Mouse (Mus musculus): ENCODE results near the gene Iah1. TPM values are rescaled to one million over a fixed set of nuclear protein-coding genes. Genes with fewer than 3 reads are reported as not detected.

Gene Iah1
- total RNA-seq (2014; rRNA removed) (33.1 and 33.2 TPM in 2 replicates), polyA plus RNA-seq (2015; fragmentation: Nextera tagmentation; extraction: Ambion mirVana) (31.2 and 37.0 TPM in 2 replicates)

DNA sequence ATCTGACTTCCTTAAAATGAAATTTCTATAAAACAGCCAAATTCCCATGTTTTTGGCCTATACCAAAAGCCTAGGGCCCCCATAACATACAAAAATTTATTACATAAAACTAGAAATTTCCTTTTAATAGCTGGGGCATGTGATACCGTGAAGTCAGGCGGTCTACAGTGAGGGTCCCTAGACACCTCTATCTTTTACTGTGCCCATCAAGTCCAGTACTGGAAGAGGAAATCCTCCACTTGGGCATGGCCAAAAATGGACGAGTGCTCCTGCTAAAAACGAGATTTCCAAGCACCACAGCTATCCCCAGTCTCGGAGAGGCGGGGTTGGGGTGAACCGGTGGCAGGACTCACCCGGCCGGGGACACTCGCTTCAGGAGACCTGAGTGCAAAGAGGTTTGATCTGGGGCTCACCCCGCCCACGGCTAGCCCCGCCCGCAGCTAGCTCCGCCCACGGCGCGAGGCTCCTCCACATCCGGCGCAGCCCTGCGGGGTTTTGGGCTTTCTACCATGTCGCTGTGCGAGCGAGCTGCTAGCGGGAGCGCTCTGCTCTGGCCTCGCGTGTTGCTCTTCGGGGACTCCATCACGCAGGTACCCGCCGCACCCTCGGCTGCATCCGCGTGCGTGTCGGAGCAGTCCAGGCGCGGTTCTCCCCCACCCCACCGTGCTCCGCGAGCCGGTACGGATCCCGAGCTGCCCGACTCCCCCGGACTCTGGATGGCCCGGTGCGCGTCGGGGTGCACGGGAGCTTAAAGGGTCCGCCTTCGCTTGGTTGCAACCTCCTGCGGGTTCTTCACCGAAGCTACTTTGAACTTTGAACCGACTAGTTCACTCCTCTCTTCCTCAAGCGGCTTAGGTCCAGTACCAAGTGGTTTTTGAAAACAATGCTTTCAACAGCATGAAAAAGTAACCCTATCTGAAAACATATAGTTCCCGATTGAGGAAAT is at the start of gene Iah1:
TSS of gene Iah1 (plus strand) at position 467 of the 946 bp plus-strand sequence.
- DNase-seq (ENCODE audit: low spot score), result peak; percentile 83
- H3K4me1 ChIP-seq (ENCODE audit: insufficient read depth, low read length), result no peaks in the 10 kb centered on the region
- peak within 1 kb of the TSS; percentile 37; the same call in 1 of the 2 replicates for H3K27ac ChIP-seq
- H3K36me3 ChIP-seq (ENCODE audit: insufficient read depth, low read length), result peaks cover 24% of the 10 kb centered on the region
- H3K9me3 ChIP-seq (ENCODE audit: low read length), result no peaks in the 10 kb centered on the region
- peak; percentile 88 for ATAC-seq
- H3K9ac ChIP-seq (replicated peaks; ENCODE audit: low read length), result peak within 1 kb of the TSS; percentile 53
- 2% methylated on average over 56 of the region's 59 CpGs for WGBS
- no peaks in the 10 kb centered on the region for H3K27me3 ChIP-seq (ENCODE audit: insufficient read depth, low read length)
- H3K4me2 ChIP-seq (ENCODE audit: low read depth, low read length), result peak within 1 kb of the TSS; percentile 71
- TF ChIP-seq CTCF (IDR thresholded peaks at IDR 0.05; ENCODE audit: low read depth), result no peak
- peak within 1 kb of the TSS; percentile 58 for H3K4me3 ChIP-seq (ENCODE audit: low read length)

DNA sequence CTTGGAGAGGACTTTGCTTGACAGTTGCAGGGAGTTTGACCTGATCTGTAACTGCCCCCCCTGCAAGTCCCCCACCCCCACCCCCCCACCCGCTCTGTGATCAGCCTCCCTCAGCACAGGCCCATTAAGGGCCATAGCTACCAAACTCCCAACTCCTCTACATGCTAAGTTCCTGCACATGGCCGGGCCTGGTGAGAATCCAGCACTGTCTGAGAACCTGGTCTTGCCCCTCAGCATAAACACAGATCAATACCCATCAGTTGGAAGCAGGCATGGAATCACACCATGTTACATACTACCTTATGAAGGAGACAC is 49.4 kb upstream of the Iah1 start:
- Histone ChIP-seq H3K4me3 (ENCODE audit: low read length) (no peak overlapping the region), H3K9me3 (ENCODE audit: low read length) (no peaks in the 10 kb centered on the region), H3K36me3 (ENCODE audit: insufficient read depth, low read length) (peaks cover 38% of the 10 kb centered on the region), H3K9ac (replicated peaks; ENCODE audit: low read length) (no peak overlapping the region), H3K4me2 (ENCODE audit: low read depth, low read length) (no peak overlapping the region), H3K27me3 (ENCODE audit: insufficient read depth, low read length) (no peaks in the 10 kb centered on the region), H3K27ac (no peak overlapping the region), H3K4me1 (ENCODE audit: insufficient read depth, low read length) (no peaks in the 10 kb centered on the region)
- DNase-seq (ENCODE audit: low spot score), result no peak
- no peak; the same call in 1 of the 2 replicates for ATAC-seq
- 79% methylated on average over 2 of the region's 2 CpGs for WGBS
- TF ChIP-seq CTCF (IDR thresholded peaks at IDR 0.05; ENCODE audit: low read depth), result no peak

DNA sequence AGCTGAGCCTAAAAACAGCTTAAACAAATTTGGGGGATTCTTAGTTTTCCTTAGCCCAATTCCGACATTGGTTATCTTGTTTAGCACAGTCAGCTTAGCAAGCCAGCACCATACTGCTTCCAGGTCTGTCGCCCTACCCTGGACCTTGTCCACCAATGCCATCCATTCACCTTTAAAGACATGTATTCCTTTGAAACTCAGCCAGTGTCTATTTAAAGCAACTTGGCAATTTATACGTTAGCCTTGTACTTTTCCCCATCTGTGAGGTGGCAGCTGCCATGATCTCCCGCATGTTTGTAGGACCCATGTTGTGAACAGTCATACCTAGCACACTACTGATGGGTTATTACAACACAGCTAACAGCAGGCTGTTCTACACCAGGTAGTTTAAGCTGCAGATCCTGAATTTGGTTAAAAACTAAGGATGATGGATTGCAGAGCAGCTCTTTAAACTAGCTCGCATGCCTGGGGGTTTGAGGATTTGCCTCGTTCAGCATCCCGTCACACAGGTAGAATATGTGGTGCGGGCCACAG is 48.0 kb upstream of the Iah1 start:
- ATAC-seq, result no peak
- Histone ChIP-seq H3K4me3 (ENCODE audit: low read length) (no peak overlapping the region), H3K36me3 (ENCODE audit: insufficient read depth, low read length) (peaks cover 38% of the 10 kb centered on the region), H3K9me3 (ENCODE audit: low read length) (no peaks in the 10 kb centered on the region), H3K27ac (no peak overlapping the region), H3K9ac (replicated peaks; ENCODE audit: low read length) (no peak overlapping the region), H3K4me1 (ENCODE audit: insufficient read depth, low read length) (no peaks in the 10 kb centered on the region), H3K4me2 (ENCODE audit: low read depth, low read length) (no peak overlapping the region), H3K27me3 (ENCODE audit: insufficient read depth, low read length) (no peaks in the 10 kb centered on the region)
- no peak for TF ChIP-seq CTCF (IDR thresholded peaks at IDR 0.05; ENCODE audit: low read depth)
- 88% methylated on average over 8 of the region's 8 CpGs for WGBS
- DNase-seq (ENCODE audit: low spot score), result no peak

DNA sequence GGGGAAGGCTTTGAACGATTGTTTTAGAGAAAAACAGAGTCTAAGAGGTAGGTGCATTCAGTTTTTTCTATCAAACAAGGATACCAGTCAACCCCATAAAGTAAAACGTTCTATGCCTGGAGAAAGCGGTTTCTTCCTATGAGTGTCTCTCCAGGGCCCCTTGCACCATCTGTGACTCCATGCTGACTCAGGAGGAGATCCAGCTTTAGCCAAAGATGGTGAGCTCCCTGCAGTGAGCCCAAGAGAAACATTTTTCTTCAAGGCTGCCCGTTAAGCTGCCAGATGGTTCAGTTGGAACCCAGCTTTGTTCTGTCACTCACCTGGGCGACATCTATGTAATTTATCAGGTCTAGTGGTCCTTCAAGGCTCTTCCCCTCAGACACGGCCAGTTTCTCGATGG is 41.7 kb upstream of the Iah1 start:
- DNase-seq (ENCODE audit: low spot score), result no peak

DNA sequence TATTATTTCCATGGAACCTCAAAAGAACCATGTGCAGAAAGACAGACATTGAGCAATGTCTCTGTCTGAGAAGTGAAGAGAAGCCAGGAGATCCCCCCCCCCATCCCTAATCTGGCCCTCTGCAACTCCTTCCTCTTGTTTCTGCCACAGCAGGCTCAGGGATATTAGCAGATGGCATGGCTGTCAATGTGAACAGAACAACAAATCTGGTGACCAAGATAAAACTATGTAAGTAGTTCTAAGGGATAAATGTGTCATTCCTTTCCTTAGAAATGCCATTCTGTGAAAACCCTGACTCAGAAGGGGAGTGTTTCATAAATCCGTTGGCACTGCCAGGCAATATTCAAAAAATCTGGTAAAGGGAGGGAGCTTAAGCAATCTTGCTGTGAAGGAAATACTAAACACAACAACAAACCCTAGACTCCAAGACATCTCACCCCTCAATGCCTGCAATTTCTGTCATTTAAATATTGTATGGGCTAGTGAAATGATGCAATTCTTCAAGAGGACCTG is 38.8 kb upstream of the Iah1 start:
- ATAC-seq, result no peak
- H3K4me1 ChIP-seq (ENCODE audit: insufficient read depth, low read length), result no peaks in the 10 kb centered on the region

More for the DNA sequence above, 41.7 kb upstream of the Iah1 start:
- no peaks in the 10 kb centered on the region for H3K9me3 ChIP-seq (ENCODE audit: low read length)
- H3K27me3 ChIP-seq (ENCODE audit: insufficient read depth, low read length), result no peaks in the 10 kb centered on the region
- no peak overlapping the region for H3K9ac ChIP-seq (replicated peaks; ENCODE audit: low read length)
- H3K27ac ChIP-seq, result no peak overlapping the region
- 55% methylated on average over 7 of the region's 7 CpGs for WGBS
- H3K4me1 ChIP-seq (ENCODE audit: insufficient read depth, low read length), result no peaks in the 10 kb centered on the region
- ATAC-seq, result no peak
- no peak for TF ChIP-seq CTCF (IDR thresholded peaks at IDR 0.05; ENCODE audit: low read depth)
- no peak overlapping the region for H3K4me2 ChIP-seq (ENCODE audit: low read depth, low read length)
- peaks cover 21% of the 10 kb centered on the region for H3K36me3 ChIP-seq (ENCODE audit: insufficient read depth, low read length)
- no peak overlapping the region for H3K4me3 ChIP-seq (ENCODE audit: low read length)

DNA sequence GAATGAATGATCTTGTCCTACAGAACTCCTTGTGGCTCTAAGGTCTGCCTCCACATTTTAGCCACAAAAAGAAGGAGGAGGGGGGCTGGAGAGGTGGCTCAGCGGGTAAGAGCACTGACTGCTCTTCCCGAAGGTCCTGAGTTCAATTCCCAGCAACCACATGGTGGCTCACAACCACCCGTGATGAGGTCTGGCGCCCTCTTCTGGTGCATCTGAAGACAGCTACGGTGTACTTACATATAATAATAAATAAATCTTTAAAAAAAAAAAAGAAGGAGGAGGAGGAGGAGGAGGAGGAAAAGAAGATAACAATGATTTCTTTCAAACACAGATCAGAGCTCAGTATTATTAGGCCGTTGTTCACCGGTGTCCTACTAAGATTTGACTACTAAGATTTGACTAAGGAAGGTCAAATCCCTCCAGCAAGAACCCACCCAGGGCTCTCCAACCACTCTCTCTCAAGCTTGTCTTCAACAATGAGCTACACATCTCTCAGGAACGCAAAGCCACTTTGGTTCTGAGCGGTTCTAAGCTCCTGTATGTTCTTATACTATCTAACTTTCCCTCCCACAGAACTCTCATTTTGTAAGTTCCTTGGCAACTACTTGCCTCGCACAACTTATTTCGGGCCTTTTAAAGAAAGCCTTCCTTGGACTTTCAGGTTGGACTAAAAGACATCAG is 31.3 kb upstream of the Iah1 start, which contains the start of gene Cpsf3:
TSS of gene Cpsf3 (plus strand) at position 631 of the 681 bp plus-strand sequence.
- H3K27me3 ChIP-seq (ENCODE audit: insufficient read depth, low read length), result no peaks in the 10 kb centered on the region
- no peaks in the 10 kb centered on the region for H3K9me3 ChIP-seq (ENCODE audit: low read length)
- 59% methylated on average over 11 of the region's 11 CpGs for WGBS

More for the DNA sequence above, 38.8 kb upstream of the Iah1 start:
- Histone ChIP-seq H3K27ac (no peak overlapping the region), H3K9me3 (ENCODE audit: low read length) (no peaks in the 10 kb centered on the region), H3K27me3 (ENCODE audit: insufficient read depth, low read length) (no peaks in the 10 kb centered on the region), H3K4me3 (ENCODE audit: low read length) (no peak overlapping the region), H3K9ac (replicated peaks; ENCODE audit: low read length) (no peak overlapping the region), H3K36me3 (ENCODE audit: insufficient read depth, low read length) (no peaks in the 10 kb centered on the region), H3K4me2 (ENCODE audit: low read depth, low read length) (no peak overlapping the region)
- 78% methylated on average over 1 of the region's 1 CpGs for WGBS
- no peak for TF ChIP-seq CTCF (IDR thresholded peaks at IDR 0.05; ENCODE audit: low read depth)
- DNase-seq (ENCODE audit: low spot score), result no peak

More for the DNA sequence above, 31.3 kb upstream of the Iah1 start, which contains the start of gene Cpsf3:
- Histone ChIP-seq H3K4me2 (ENCODE audit: low read depth, low read length) (peak within 1 kb of the TSS; percentile 91), H3K36me3 (ENCODE audit: insufficient read depth, low read length) (no peaks in the 10 kb centered on the region), H3K4me3 (ENCODE audit: low read length) (peak within 1 kb of the TSS; percentile 85), H3K4me1 (ENCODE audit: insufficient read depth, low read length) (no peaks in the 10 kb centered on the region), H3K27ac (peak within 1 kb of the TSS; percentile 88), H3K9ac (replicated peaks; ENCODE audit: low read length) (peak within 1 kb of the TSS; percentile 77)
- ATAC-seq, result no peak
- TF ChIP-seq CTCF (IDR thresholded peaks at IDR 0.05; ENCODE audit: low read depth), result peak; percentile 31
- DNase-seq (ENCODE audit: low spot score), result no peak

Measured in hindbrain, postnatal 0 days (tissue).